Comparison of ENCODE assay signal across 32 mouse cellular contexts in genomic region chr5:136692784-136693183, GRCm38 (mm10). TPM values are rescaled to one million over a fixed set of nuclear protein-coding genes. Genes with fewer than 3 reads are reported as not detected.
DNase-seq lines count a peak whose midpoint lies in the region; ATAC-seq and TF ChIP-seq lines count a peak whose summit lies in the region.
"Had no signal": no experiment of that assay in that cellular context is flagged by ENCODE, and none has a peak within 500 bp of the region (broad histone marks: within the 10 kb centered on the region; RNA-seq: fewer than 3 reads in every experiment).

TSS of gene Myl10 (plus strand) at chr5:136693146.

- peak within 1 kb of the TSS; percentile 12 for H3K4me3 ChIP-seq in thymus, adult 2 months (ENCODE audit: control insufficient read depth, insufficient read depth, low read length)
- H3K4me3 ChIP-seq: embryonic facial prominence, embryonic 10.5 days; embryonic facial prominence, embryonic 13.5 days; erythroblast, embryonic 14.5 days; forebrain, embryonic 12.5 days; forebrain, embryonic 15.5 days; heart, adult 2 months; heart, embryonic 10.5 days had no signal

- TF ChIP-seq CTCF in thymus, adult 2 months (IDR thresholded peaks at IDR 0.05; ENCODE audit: borderline replicate concordance, control insufficient read depth, extremely low read depth, insufficient read depth, low read length, poor library complexity): no peak

- no peaks in the 10 kb centered on the region for H3K36me3 ChIP-seq in thymus, adult 2 months (ENCODE audit: control insufficient read depth, insufficient read depth, low read length)
- H3K36me3 ChIP-seq: embryonic facial prominence, embryonic 10.5 days; embryonic facial prominence, embryonic 13.5 days; forebrain, embryonic 12.5 days; forebrain, embryonic 15.5 days; heart, embryonic 10.5 days had no signal

- ATAC-seq in CD4-positive, CD25-positive, alpha-beta regulatory T cell, adult 4 months: no peak
- ATAC-seq in hematopoietic stem cell, adult 5-6 weeks (replicated peaks in 1 of 2; ENCODE audit: insufficient read depth in 1 of 2, low FRiP score in 2 of 2, low TSS enrichment in 1 of 2, low read depth in 1 of 2, poor library complexity in 2 of 2, severe bottlenecking in 2 of 2): no peak
- ATAC-seq: forebrain, embryonic 15.5 days; hindbrain, postnatal 0 days had no signal

- peaks cover 53% of the 10 kb centered on the region for H3K4me1 ChIP-seq in thymus, adult 2 months (replicated peaks; ENCODE audit: control insufficient read depth, insufficient read depth, low read length)
- H3K4me1 ChIP-seq: forebrain, embryonic 12.5 days; forebrain, embryonic 15.5 days had no signal

- no peaks in the 10 kb centered on the region for H3K27me3 ChIP-seq in thymus, adult 2 months (ENCODE audit: control insufficient read depth, insufficient read depth, low read length)
- H3K27me3 ChIP-seq: embryonic facial prominence, embryonic 13.5 days; forebrain, embryonic 12.5 days; forebrain, embryonic 15.5 days had no signal

- peak; percentile 29 for DNase-seq in CD4-positive, CD25-positive, alpha-beta regulatory T cell, adult 2 months (ENCODE audit: low read depth, low spot score)
- DNase-seq in thymus, adult 2 months: peak; percentile 40
- DNase-seq in thymus, postnatal 4 days: no peak
- peak; percentile 37 to 53 for DNase-seq in thymus, postnatal 36 days
- DNase-seq in right cerebral cortex, adult 18-20 months: no peak
- DNase-seq: adrenal gland, adult 2 months; adrenal gland, postnatal 14 days; cerebellum, adult 11-12 months; cerebellum, adult 8-10 months; cerebellum, postnatal 10 days; cerebellum, postnatal 36 days; embryo, embryonic 11 days; gastrocnemius, postnatal 10 days; gastrocnemius, postnatal 36 days; heart, adult 2 months; heart, postnatal 10 days; heart, postnatal 36 days had no signal

- no peak for TF ChIP-seq POLR2A in thymus, adult 2 months (IDR thresholded peaks at IDR 0.05; ENCODE audit: control insufficient read depth, extremely low read depth, insufficient read depth, low read length, poor library complexity)

- peak within 1 kb of the TSS; percentile 82 for H3K27ac ChIP-seq in thymus, adult 2 months (ENCODE audit: control insufficient read depth, insufficient read depth, low read length)
- H3K27ac ChIP-seq: embryonic facial prominence, embryonic 10.5 days; embryonic facial prominence, embryonic 13.5 days; forebrain, embryonic 12.5 days; forebrain, embryonic 15.5 days; heart, adult 2 months; heart, embryonic 10.5 days; hindbrain, embryonic 14.5 days; hindbrain, postnatal 0 days had no signal

- WGBS in thymus, adult 2 months: 14% methylated on average over 4 of the region's 4 CpGs

RNA-seq across cellular contexts. Expression of gene Myl10, which starts in this region (rescaled TPM):
- polyA plus RNA-seq in CD4-positive, CD25-positive, alpha-beta regulatory T cell, adult 4 months (2017; shearing (Covaris generic)): under 1 TPM in 1 of 2 experiments, not detected in 1; 0.66 TPM
- polyA plus RNA-seq in thymus, adult 2 months (2012; rRNA removed): 9.6 and 10.7 TPM in 2 replicates
- 14.5 and 23.0 TPM in 2 replicates for total RNA-seq in hematopoietic stem cell, adult 5-6 weeks (2017)
- total RNA-seq: adrenal gland, adult 2 months; adrenal gland, postnatal 14 days; granulocyte monocyte progenitor cell, adult 5-6 weeks; heart, adult 2 months; heart, postnatal 10 days; heart, postnatal 36 days; hindbrain, postnatal 0 days had no signal
- polyA plus RNA-seq: adrenal gland, adult 2 months; brain, embryonic 14.5 days; cortical plate, adult 2 months; embryonic facial prominence, embryonic 10.5 days; embryonic facial prominence, embryonic 13.5 days; erythroblast, embryonic 14.5 days; forebrain, embryonic 12.5 days; forebrain, embryonic 15.5 days; heart, adult 2 months; heart, embryonic 10.5 days; heart, embryonic 14.5 days; hindbrain, embryonic 11.5 days; hindbrain, embryonic 14.5 days; hindbrain, postnatal 0 days had no signal

Comparison
In these comparisons a context has a peak if more than half of its experiments do, and no peak if none do; other contexts are left out.
1. DNase-seq: peak in CD4-positive, CD25-positive, alpha-beta regulatory T cell, adult 2 months (single experiment), thymus, adult 2 months (single experiment) and thymus, postnatal 36 days (2 of 2); none in thymus, postnatal 4 days (single experiment) and right cerebral cortex, adult 18-20 months (single experiment).